Mouse (Mus musculus) neural tube, embryonic 14.5 days (tissue): ENCODE results near the gene Ampd3. TPM values are rescaled to one million over a fixed set of nuclear protein-coding genes. Genes with fewer than 3 reads are reported as not detected.

Source experiments
- ATAC-seq: fragments of 200-750 bp; cut with Nextera tagmentation; 2 replicates; pipeline ENCODE4 v1.8.0; 2017; ENCODE audit warnings: low read depth, mild to moderate bottlenecking, moderate TSS enrichment, moderate library complexity
- H3K27ac ChIP-seq: fragments of 300-500 bp; sonication (generic); 2 replicates; pipeline ENCODE4 v1.5.1; 2014; ENCODE audit warnings: low read depth, mild to moderate bottlenecking, control low read depth, low read length, moderate library complexity, mixed read lengths
- H3K27me3 ChIP-seq: fragments of 300-500 bp; sonication (generic); 2 replicates; pipeline ENCODE4 v1.6.1; 2014; ENCODE audit warnings: low read length; ENCODE audit not compliant: control insufficient read depth, insufficient read depth
- H3K36me3 ChIP-seq: fragments of 300-500 bp; sonication (generic); 2 replicates; pipeline ENCODE4 v1.6.1; 2014; ENCODE audit warnings: low read length, mixed read lengths; ENCODE audit not compliant: control insufficient read depth, insufficient read depth
- H3K4me1 ChIP-seq: fragments of 300-500 bp; sonication (generic); 2 replicates; pipeline ENCODE4 v1.6.1; 2014; ENCODE audit warnings: low read length; ENCODE audit not compliant: control insufficient read depth, insufficient read depth
- H3K4me2 ChIP-seq: fragments of 300-500 bp; sonication (generic); 2 replicates; pipeline ENCODE4 v1.6.1; 2014; ENCODE audit warnings: mild to moderate bottlenecking, low read depth, low read length, control low read depth
- H3K4me3 ChIP-seq: fragments of 300-500 bp; sonication (generic); 2 replicates; pipeline ENCODE4 v1.5.1; 2014; ENCODE audit warnings: low read depth, low read length, control low read depth, mixed read lengths
- H3K9ac ChIP-seq: fragments of 300-500 bp; sonication (generic); replicated peaks from 2 replicates; pipeline ENCODE4 v1.6.1; 2014; ENCODE audit warnings: low read depth, mild to moderate bottlenecking, control low read depth, low read length, mixed read lengths
- H3K9me3 ChIP-seq: fragments of 300-500 bp; sonication (generic); 2 replicates; pipeline ENCODE4 v1.6.1; 2016; ENCODE audit warnings: low read length; ENCODE audit not compliant: control insufficient read depth
- WGBS: fragments of 180-500 bp; shearing (Covaris S2); extraction: QIAGEN DNeasy Blood & Tissue Kit; methylation state at CpG from one replicate; pipeline ENCODE4 v1.1.7; 2014; 5-methylcytosine and 5-hydroxymethylcytosine counted together
- polyA plus RNA-seq: library from polyadenylated mRNA; unstranded; fragments of >200 nt; fragmentation: Nextera tagmentation; extraction: Ambion mirVana; gene quantifications from 2 replicates; pipeline ENCODE4 v1.2.1, GENCODE M21; 2014

Ampd3 gene
- polyA plus RNA-seq, 1 experiment from 2014 or later, result 10.9 TPM

- H3K36me3 ChIP-seq, result no peaks in the 10 kb centered on the region
- no peak for ATAC-seq
- no peaks in the 10 kb centered on the region for H3K9me3 ChIP-seq
- no peak overlapping the region for H3K4me3 ChIP-seq
- no peak overlapping the region for H3K4me2 ChIP-seq
- no peaks in the 10 kb centered on the region for H3K4me1 ChIP-seq
- H3K27me3 ChIP-seq, result no peaks in the 10 kb centered on the region
- no peak overlapping the region for H3K9ac ChIP-seq
- WGBS, result 91% methylated on average over 1 of the region's 1 CpGs
- no peak overlapping the region for H3K27ac ChIP-seq
Measured at GRCm38 (mm10) chr7:110813983-110814382, 46.0 kb downstream of the Ampd3 start.

- H3K27ac ChIP-seq, result no peak overlapping the region
- no peaks in the 10 kb centered on the region for H3K36me3 ChIP-seq
- ATAC-seq, result no peak; the same call in 1 of the 2 replicates
- 73% methylated on average over 5 of the region's 5 CpGs for WGBS
- H3K9me3 ChIP-seq, result no peaks in the 10 kb centered on the region
- no peaks in the 10 kb centered on the region for H3K4me1 ChIP-seq
- H3K9ac ChIP-seq, result no peak overlapping the region
- no peak overlapping the region for H3K4me2 ChIP-seq
- H3K4me3 ChIP-seq, result no peak overlapping the region
- no peaks in the 10 kb centered on the region for H3K27me3 ChIP-seq
Measured at GRCm38 (mm10) chr7:110816037-110816436, 48.0 kb downstream of the Ampd3 start.

GRCm38 (mm10) chr7:110818206-110818605 is 50.2 kb downstream of the Ampd3 start:
- 89% methylated on average over 6 of the region's 6 CpGs for WGBS
- Histone ChIP-seq H3K36me3 (peaks cover 3% of the 10 kb centered on the region; the same call in 1 of the 2 replicates), H3K27me3 (no peaks in the 10 kb centered on the region), H3K9ac (no peak overlapping the region), H3K4me3 (no peak overlapping the region), H3K4me1 (no peaks in the 10 kb centered on the region), H3K4me2 (no peak overlapping the region), H3K27ac (no peak overlapping the region), H3K9me3 (no peaks in the 10 kb centered on the region)
- no peak for ATAC-seq

GRCm38 (mm10) chr7:110818787-110819350 is 50.9 kb downstream of the Ampd3 start:
- no peak overlapping the region for H3K4me2 ChIP-seq
- WGBS, result 86% methylated on average over 11 of the region's 11 CpGs
- H3K4me3 ChIP-seq, result no peak overlapping the region
- no peak overlapping the region for H3K27ac ChIP-seq
- no peaks in the 10 kb centered on the region for H3K27me3 ChIP-seq
- peaks cover 3% of the 10 kb centered on the region; the same call in 1 of the 2 replicates for H3K36me3 ChIP-seq
- no peaks in the 10 kb centered on the region for H3K4me1 ChIP-seq
- no peak overlapping the region for H3K9ac ChIP-seq
- no peak for ATAC-seq
- no peaks in the 10 kb centered on the region for H3K9me3 ChIP-seq

GRCm38 (mm10) chr7:110821068-110821467 is 53.1 kb downstream of the Ampd3 start:
- ATAC-seq, result peak; percentile 38; the same call in 1 of the 2 replicates
- H3K9ac ChIP-seq, result no peak overlapping the region
- H3K36me3 ChIP-seq, result peaks cover 8% of the 10 kb centered on the region
- H3K9me3 ChIP-seq, result no peaks in the 10 kb centered on the region
- no peak overlapping the region for H3K27ac ChIP-seq
- no peak overlapping the region for H3K4me3 ChIP-seq
- no peaks in the 10 kb centered on the region for H3K4me1 ChIP-seq
- 17% methylated on average over 5 of the region's 5 CpGs for WGBS
- H3K4me2 ChIP-seq, result no peak overlapping the region
- H3K27me3 ChIP-seq, result no peaks in the 10 kb centered on the region

- peaks cover 8% of the 10 kb centered on the region for H3K36me3 ChIP-seq
- H3K27ac ChIP-seq, result no peak overlapping the region
- WGBS, result 41% methylated on average over 3 of the region's 3 CpGs
- no peak overlapping the region for H3K4me2 ChIP-seq
- H3K9me3 ChIP-seq, result no peaks in the 10 kb centered on the region
- no peak overlapping the region for H3K4me3 ChIP-seq
- H3K9ac ChIP-seq, result no peak overlapping the region
- ATAC-seq, result no peak
- H3K4me1 ChIP-seq, result no peaks in the 10 kb centered on the region
- H3K27me3 ChIP-seq, result no peaks in the 10 kb centered on the region
Measured at GRCm38 (mm10) chr7:110821653-110822052, 53.6 kb downstream of the Ampd3 start.

GRCm38 (mm10) chr7:110822055-110822454 is 54.0 kb downstream of the Ampd3 start:
- 56% methylated on average over 4 of the region's 4 CpGs for WGBS
- Histone ChIP-seq H3K9ac (no peak overlapping the region), H3K4me1 (no peaks in the 10 kb centered on the region), H3K36me3 (peaks cover 8% of the 10 kb centered on the region), H3K27me3 (no peaks in the 10 kb centered on the region), H3K27ac (no peak overlapping the region), H3K9me3 (no peaks in the 10 kb centered on the region), H3K4me2 (no peak overlapping the region), H3K4me3 (no peak overlapping the region)
- ATAC-seq, result no peak

GRCm38 (mm10) chr7:110823076-110823475 is 55.1 kb downstream of the Ampd3 start:
- no peak overlapping the region for H3K27ac ChIP-seq
- H3K36me3 ChIP-seq, result peaks cover 8% of the 10 kb centered on the region
- WGBS, result 87% methylated on average over 8 of the region's 8 CpGs
- H3K27me3 ChIP-seq, result no peaks in the 10 kb centered on the region
- ATAC-seq, result no peak
- no peak overlapping the region for H3K9ac ChIP-seq
- H3K4me2 ChIP-seq, result no peak overlapping the region
- H3K9me3 ChIP-seq, result no peaks in the 10 kb centered on the region
- no peaks in the 10 kb centered on the region for H3K4me1 ChIP-seq
- H3K4me3 ChIP-seq, result no peak overlapping the region

GRCm38 (mm10) chr7:110823593-110823992 is 55.6 kb downstream of the Ampd3 start:
- no peak for ATAC-seq
- no peaks in the 10 kb centered on the region for H3K27me3 ChIP-seq
- no peaks in the 10 kb centered on the region for H3K4me1 ChIP-seq
- H3K27ac ChIP-seq, result no peak overlapping the region
- H3K9me3 ChIP-seq, result no peaks in the 10 kb centered on the region
- H3K4me3 ChIP-seq, result no peak overlapping the region
- H3K9ac ChIP-seq, result no peak overlapping the region
- WGBS, result 71% methylated on average over 4 of the region's 4 CpGs
- peaks cover 8% of the 10 kb centered on the region for H3K36me3 ChIP-seq
- no peak overlapping the region for H3K4me2 ChIP-seq
